Mouse (Mus musculus): ENCODE measurements around the gene Gm20708. TPM values are rescaled to one million over a fixed set of nuclear protein-coding genes. Genes with fewer than 3 reads are reported as not detected.
"Not testable (repeated sequence)": the region's sequence is repeated elsewhere in the genome, so short reads cannot be mapped to it uniquely, and the experiment has no call there.

Gene Gm20708
- polyA plus RNA-seq, 1 experiment from 2014 or later, result 0.78 TPM

DNA sequence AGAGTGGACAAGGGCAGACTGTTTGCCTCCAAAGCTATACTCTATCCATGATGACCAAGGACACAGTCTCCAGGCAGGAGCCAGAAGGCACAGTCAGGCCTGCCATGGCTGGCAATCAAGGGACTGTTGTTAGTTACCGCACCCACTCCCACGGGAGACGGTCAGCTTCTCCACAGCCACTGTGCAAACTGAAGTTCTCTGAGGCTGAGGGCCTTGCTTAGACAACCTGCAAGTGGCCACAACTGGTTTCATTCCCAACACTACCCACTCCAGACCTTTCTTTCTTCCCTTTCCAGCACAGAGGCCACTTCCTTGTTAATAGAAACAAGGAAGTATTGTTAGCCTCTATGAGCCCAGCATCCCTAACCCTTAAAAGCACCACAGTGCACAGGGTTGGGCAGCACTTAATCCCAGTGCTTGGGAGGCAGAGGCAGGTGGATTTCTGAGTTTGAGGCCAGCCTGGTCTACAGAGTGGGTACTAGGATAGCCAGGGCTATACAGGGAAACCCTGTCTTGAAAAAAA, 6.2 kb upstream of the Gm20708 start:
- POLR2A ChIA-PET, result no interaction called here
- H3K27me3 ChIP-seq, result no peaks in the 10 kb centered on the region
- no peak for TF ChIP-seq CTCF (IDR thresholded peaks at IDR 0.05)
- DNase-seq (ENCODE audit: low read depth, low spot score) (no peak), ATAC-seq (no peak)
- in situ Hi-C loops (cut with MboI; ENCODE audit: low pct_unique_long_range_greater_than_20kb), result no loop called here
- CTCF ChIA-PET, result no interaction called here

GRCm38 (mm10) chr11:117806781-117807180, 2.7 kb upstream of the Gm20708 start:
- ATAC-seq, result no peak
- ChIA-PET POLR2A (no interaction called here), CTCF (interaction anchor here (2.3 kb wide), 1 partner anchor 17 kb away, joined by 7 read pairs; no protein-coding TSS in a partner anchor)
- DNase-seq (ENCODE audit: low read depth, low spot score), result no peak
- in situ Hi-C loops (cut with MboI; ENCODE audit: low pct_unique_long_range_greater_than_20kb), result no loop called here
- no peaks in the 10 kb centered on the region for H3K27me3 ChIP-seq
- no peak for TF ChIP-seq CTCF (IDR thresholded peaks at IDR 0.05)

DNA sequence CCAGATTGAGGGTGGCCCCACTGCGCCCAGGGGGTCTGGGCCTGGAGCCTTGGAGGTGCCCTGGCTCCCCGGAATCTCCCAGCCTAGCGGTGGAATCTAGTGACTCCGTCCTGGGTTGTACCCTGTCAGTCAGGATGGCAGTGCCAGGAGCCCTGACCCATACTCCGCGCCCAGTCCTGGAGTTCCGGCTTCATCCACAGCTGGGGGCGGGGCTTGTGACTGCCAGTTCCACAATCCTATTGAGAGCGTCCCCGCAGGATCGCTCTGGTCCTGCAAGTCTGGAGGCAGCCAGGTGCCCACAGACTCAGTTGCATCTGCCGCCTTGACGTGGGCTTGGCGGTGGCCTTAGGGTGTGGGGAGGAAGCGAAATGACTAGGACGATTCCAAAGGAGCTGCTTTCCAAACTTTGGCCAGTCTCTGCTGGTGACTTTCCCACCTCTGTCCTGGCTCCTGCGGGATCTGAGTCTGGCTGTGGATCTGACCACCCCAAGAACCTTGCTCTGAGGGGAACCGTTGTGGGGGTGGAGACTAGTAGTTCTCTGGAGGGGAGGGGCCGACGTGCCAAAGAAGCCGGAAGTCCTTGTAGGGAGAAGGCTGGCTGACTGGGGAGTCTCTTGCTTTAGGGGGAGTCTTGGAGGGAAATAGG, 1.1 kb downstream of the Gm20708 start:
- TF ChIP-seq CTCF (IDR thresholded peaks at IDR 0.05), result no peak
- ATAC-seq, result peak; percentile 74
- ChIA-PET CTCF (no interaction called here), POLR2A (interaction anchor here (0.8 to 1.4 kb wide), 3 partner anchors 9 to 21 kb away, joined by 3 to 6 read pairs (median 4); no protein-coding TSS in a partner anchor)
- no peak for DNase-seq (ENCODE audit: low read depth, low spot score)
- in situ Hi-C loops (cut with MboI; ENCODE audit: low pct_unique_long_range_greater_than_20kb), result no loop called here
- no peaks in the 10 kb centered on the region for H3K27me3 ChIP-seq

- H3K27me3 ChIP-seq, result no peaks in the 10 kb centered on the region
- in situ Hi-C loops (cut with MboI; ENCODE audit: low pct_unique_long_range_greater_than_20kb), result no loop called here
- TF ChIP-seq CTCF (IDR thresholded peaks at IDR 0.05), result no peak
- CTCF ChIA-PET, result interaction anchor here (1.0 to 2.0 kb wide), 3 partner anchors 9 to 23 kb away, joined by 4 to 8 read pairs (median 5); partner anchors contain the start of genes Afmid and Tk1
- POLR2A ChIA-PET, result no interaction called here
- DNase-seq (ENCODE audit: low read depth, low spot score), result no peak
- no peak for ATAC-seq
Observed at GRCm38 (mm10) chr11:117813867-117814266, 4.4 kb downstream of the Gm20708 start.

DNA sequence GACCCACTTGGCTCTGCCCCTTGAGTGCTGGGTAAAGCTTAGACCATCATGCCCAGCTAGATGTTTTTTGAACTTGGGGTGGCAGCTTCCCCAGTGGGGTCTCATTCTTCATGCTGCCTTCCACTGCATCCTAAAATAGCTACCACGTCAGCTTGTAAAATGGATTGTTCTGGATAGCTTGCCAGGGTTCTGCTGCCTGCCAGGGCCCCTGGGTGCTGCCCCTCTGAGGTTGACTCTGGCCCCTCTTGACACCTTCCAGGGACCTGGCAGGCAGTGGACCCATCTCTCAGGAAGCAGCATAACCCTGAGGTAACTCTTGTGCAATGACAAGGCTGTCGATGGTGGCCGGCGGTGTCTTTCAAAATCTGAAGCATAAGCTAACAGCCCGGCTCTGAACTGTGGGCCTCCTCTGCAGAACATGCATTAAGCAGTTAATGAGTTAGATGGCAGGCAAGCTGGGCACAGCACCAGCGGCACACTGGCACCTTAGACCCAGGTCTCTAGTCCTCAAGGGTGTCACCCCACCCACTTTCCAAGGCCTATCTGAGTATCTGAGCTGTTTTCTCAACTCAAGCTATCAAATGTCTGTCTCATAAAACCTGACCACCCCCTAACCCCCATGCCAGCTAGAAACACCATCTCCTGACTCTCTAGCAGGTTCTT, 5.4 kb downstream of the Gm20708 start:
- ATAC-seq (no peak), DNase-seq (ENCODE audit: low read depth, low spot score) (no peak)
- TF ChIP-seq CTCF (IDR thresholded peaks at IDR 0.05), result no peak
- in situ Hi-C loops (cut with MboI; ENCODE audit: low pct_unique_long_range_greater_than_20kb), result no loop called here
- no peaks in the 10 kb centered on the region for H3K27me3 ChIP-seq
- ChIA-PET CTCF (interaction anchor here (1.9 to 2.0 kb wide), 2 partner anchors 10 to 24 kb away, joined by 5 to 8 read pairs; partner anchors contain the start of genes Afmid and Tk1), POLR2A (no interaction called here)

DNA sequence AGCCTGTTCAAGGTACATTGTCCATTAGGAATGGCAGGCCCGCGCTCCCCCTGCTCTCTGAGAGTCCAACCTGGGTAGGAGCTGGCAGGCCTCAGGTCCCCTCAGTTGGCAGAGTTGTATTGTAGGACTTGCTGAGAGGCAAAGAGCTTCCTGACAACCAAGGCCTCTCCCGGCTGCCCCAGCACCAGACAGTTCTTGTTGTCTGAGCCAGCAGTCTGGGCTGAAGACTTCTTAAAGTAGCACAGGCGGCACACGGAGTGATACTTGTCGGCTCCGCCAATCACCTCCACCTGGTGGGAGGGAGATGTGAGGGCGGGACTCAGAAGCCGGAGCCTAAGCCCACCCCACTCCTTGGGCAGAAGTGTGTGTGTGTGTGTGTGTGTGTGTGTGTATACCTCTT, 6.4 kb downstream of the Gm20708 start:
- H3K27me3 ChIP-seq; DNase-seq (ENCODE audit: low read depth, low spot score); in situ Hi-C loops (cut with MboI; ENCODE audit: low pct_unique_long_range_greater_than_20kb); ATAC-seq; CTCF ChIA-PET; POLR2A ChIA-PET: not testable (repeated sequence)

DNA sequence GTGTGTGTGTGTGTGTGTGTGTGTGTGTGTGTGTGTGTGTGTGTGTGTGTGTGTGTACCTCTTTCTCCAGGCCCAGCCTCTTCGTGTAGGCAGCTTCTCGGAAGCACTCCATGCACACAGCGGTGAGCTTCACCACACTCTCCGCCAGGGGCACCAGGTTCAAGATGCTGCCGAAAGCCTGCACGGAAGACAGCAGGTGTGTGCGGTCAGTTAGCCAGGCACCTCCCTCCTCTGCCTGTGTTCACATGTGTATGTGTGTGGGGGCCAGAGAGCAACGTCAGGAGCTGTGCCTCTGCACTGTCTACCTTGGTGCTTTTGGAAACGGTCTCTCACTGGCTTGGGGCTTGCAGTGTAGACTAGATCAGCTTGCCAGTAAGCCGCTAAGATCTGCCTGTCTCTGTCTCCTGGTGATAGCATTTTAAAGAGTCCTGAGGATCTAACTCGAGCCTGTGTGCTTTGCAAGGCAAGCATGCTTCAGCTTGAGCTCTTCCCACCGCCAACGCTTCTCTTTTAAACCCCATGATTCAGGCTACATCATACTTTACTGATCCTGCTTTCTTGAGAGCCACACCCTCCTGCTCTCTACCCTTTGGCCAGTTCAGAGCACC, 7.0 kb downstream of the Gm20708 start:
- DNase-seq (ENCODE audit: low read depth, low spot score) (no peak), ATAC-seq (no peak)
- no peaks in the 10 kb centered on the region for H3K27me3 ChIP-seq
- no peak for TF ChIP-seq CTCF (IDR thresholded peaks at IDR 0.05)
- ChIA-PET POLR2A (no interaction called here), CTCF (interaction anchor here (1.3 to 2.8 kb wide), 2 partner anchors 26 to 107 kb away, joined by 3 to 13 read pairs; no protein-coding TSS in a partner anchor)
- in situ Hi-C loops (cut with MboI; ENCODE audit: low pct_unique_long_range_greater_than_20kb), result no loop called here

DNA sequence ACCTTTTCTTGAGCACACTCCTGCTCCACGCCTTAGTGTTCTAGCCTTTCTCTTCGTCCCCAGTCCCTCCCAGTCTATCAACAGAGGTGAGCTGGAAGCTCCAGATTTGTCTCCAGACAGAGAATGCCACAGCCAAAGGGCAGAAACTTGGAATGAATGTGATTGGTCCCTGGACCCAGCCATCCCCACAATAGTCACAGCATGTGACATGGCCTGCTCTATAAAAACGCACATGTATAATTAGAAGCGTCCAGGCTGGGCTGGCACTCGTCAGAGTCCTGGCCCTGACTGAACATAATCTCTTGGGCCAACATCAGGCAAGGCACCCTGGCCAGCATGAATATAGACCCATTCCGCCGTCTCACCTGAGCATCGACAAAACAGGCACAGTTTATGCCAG, 9.6 kb downstream of the Gm20708 start:
- in situ Hi-C loops (cut with MboI; ENCODE audit: low pct_unique_long_range_greater_than_20kb), result no loop called here
- no peaks in the 10 kb centered on the region for H3K27me3 ChIP-seq
- no peak for DNase-seq (ENCODE audit: low read depth, low spot score)
- TF ChIP-seq CTCF (IDR thresholded peaks at IDR 0.05), result no peak
- no peak for ATAC-seq
- ChIA-PET CTCF (interaction anchor here (2.8 kb wide), 1 partner anchor 29 kb away, joined by 13 read pairs; no protein-coding TSS in a partner anchor), POLR2A (interaction anchor here (1.7 kb wide), 2 partner anchors 9 to 29 kb away, joined by 4 to 5 read pairs; partner anchors contain the start of gene Birc5)

- ATAC-seq, result no peak
- H3K27me3 ChIP-seq, result no peaks in the 10 kb centered on the region
- DNase-seq (ENCODE audit: low read depth, low spot score), result no peak
- CTCF ChIA-PET, result no interaction called here
- in situ Hi-C loops (cut with MboI; ENCODE audit: low pct_unique_long_range_greater_than_20kb), result loop anchor here (5.0 kb wide), 1 partner anchor 428 kb away; no protein-coding TSS in a partner anchor
- POLR2A ChIA-PET, result interaction anchor here (1.7 kb wide), 1 partner anchor 10 kb away, joined by 4 read pairs; no protein-coding TSS in a partner anchor
- no peak for TF ChIP-seq CTCF (IDR thresholded peaks at IDR 0.05)
Observed at GRCm38 (mm10) chr11:117820173-117820572, 10.7 kb downstream of the Gm20708 start.

DNA sequence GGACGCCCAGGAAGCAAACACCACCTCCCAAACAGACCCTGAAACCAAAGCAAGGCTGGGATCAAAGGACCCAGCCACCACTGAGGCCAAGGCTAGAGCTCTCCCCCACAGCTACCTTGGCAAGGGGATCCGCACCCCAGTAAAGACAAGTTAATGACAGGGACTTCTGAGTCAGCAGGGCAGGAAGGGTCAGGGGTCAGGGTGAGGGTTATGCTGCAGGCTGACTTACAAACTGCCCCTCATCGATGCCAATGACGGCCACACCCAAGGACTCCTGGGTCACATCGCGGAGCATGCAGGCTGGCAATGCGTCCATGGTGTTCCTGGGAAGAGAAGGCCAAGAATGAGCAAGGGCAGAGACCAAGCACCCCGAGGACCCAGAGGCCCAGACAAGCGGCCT, 12.4 kb downstream of the Gm20708 start:
- DNase-seq (ENCODE audit: low read depth, low spot score), result no peak
- in situ Hi-C loops (cut with MboI; ENCODE audit: low pct_unique_long_range_greater_than_20kb), result loop anchor here (5.0 kb wide), 1 partner anchor 430 kb away; no protein-coding TSS in a partner anchor
- ATAC-seq, result no peak
- no peak for TF ChIP-seq CTCF (IDR thresholded peaks at IDR 0.05)
- ChIA-PET CTCF (interaction anchor here (1.3 kb wide), 1 partner anchor 8 kb away, joined by 4 read pairs; no protein-coding TSS in a partner anchor), POLR2A (interaction anchor here (1.3 kb wide), 1 partner anchor 10 kb away, joined by 5 read pairs; no protein-coding TSS in a partner anchor)
- H3K27me3 ChIP-seq, result no peaks in the 10 kb centered on the region
